Mouse (Mus musculus): ENCODE data around the gene Aifm3. TPM values are rescaled to one million over a fixed set of nuclear protein-coding genes. Genes with fewer than 3 reads are reported as not detected.
"Not testable (repeated sequence)": the region's sequence is repeated elsewhere in the genome, so short reads cannot be mapped to it uniquely, and the experiment has no call there.

Gene Aifm3
- polyA plus RNA-seq, 1 experiment from 2014 or later, result 0.55 TPM

GRCm38 (mm10) chr16:17554702-17555101 lies 65.3 kb downstream of the Aifm3 start:
- Histone ChIP-seq H3K4me2 (peak overlapping the region; percentile 53; the same call in 1 of the 2 replicates), H3K4me1 (replicated peaks) (peaks cover 35% of the 10 kb centered on the region), H3K4me3 (replicated peaks) (0 out of 2 replicates have a peak overlapping the region, but pooled peaks have one; percentile 18), H3K27ac (peak overlapping the region; percentile 87), H3K27me3 (peaks cover 15% of the 10 kb centered on the region; the same call in 1 of the 2 replicates)
- not testable (repeated sequence) for H3K9ac ChIP-seq (replicated peaks); H3K9me3 ChIP-seq; ATAC-seq (ENCODE audit: insufficient number of reproducible peaks, insufficient read depth, low FRiP score, low TSS enrichment, low read depth); H3K36me3 ChIP-seq
- 29% methylated on average over 4 of the region's 4 CpGs for WGBS

GRCm38 (mm10) chr16:17556180-17556579 lies 66.8 kb downstream of the Aifm3 start:
- Histone ChIP-seq H3K27ac (no peak overlapping the region), H3K9me3 (no peaks in the 10 kb centered on the region), H3K4me1 (replicated peaks) (peaks cover 41% of the 10 kb centered on the region), H3K27me3 (peaks cover 29% of the 10 kb centered on the region), H3K9ac (replicated peaks) (no peak overlapping the region), H3K4me2 (no peak overlapping the region), H3K36me3 (no peaks in the 10 kb centered on the region), H3K4me3 (replicated peaks) (no peak overlapping the region)
- no peak for ATAC-seq (ENCODE audit: insufficient number of reproducible peaks, insufficient read depth, low FRiP score, low TSS enrichment, low read depth)
- WGBS, result 78% methylated on average over 4 of the region's 4 CpGs

- Histone ChIP-seq H3K36me3 (no peaks in the 10 kb centered on the region), H3K27me3 (peaks cover 35% of the 10 kb centered on the region), H3K27ac (no peak overlapping the region), H3K4me3 (replicated peaks) (no peak overlapping the region), H3K4me1 (replicated peaks) (peaks cover 49% of the 10 kb centered on the region), H3K4me2 (no peak overlapping the region), H3K9me3 (no peaks in the 10 kb centered on the region), H3K9ac (replicated peaks) (no peak overlapping the region)
- no peak for ATAC-seq (ENCODE audit: insufficient number of reproducible peaks, insufficient read depth, low FRiP score, low TSS enrichment, low read depth)
- WGBS, result 48% methylated on average over 4 of the region's 4 CpGs
Observed at GRCm38 (mm10) chr16:17556907-17557306, 67.5 kb downstream of the Aifm3 start.

Other genes with a start within 250 kb of the Aifm3 start
- 13.8 and 16.5 TPM in 2 replicates for gene Tmem191c, start 213.5 kb upstream of the Aifm3 start, polyA plus RNA-seq (2016; fragmentation: Nextera tagmentation; extraction: Ambion mirVana)
- gene Serpind1, start 158.2 kb upstream of the Aifm3 start, polyA plus RNA-seq (2016; fragmentation: Nextera tagmentation; extraction: Ambion mirVana), result 0.29 and 0.54 TPM in 2 replicates
- gene Snap29, start 83.6 kb upstream of the Aifm3 start, polyA plus RNA-seq (2016; fragmentation: Nextera tagmentation; extraction: Ambion mirVana), result 13.0 and 14.0 TPM in 2 replicates
- gene Pi4ka, start 83.3 kb upstream of the Aifm3 start, polyA plus RNA-seq (2016; fragmentation: Nextera tagmentation; extraction: Ambion mirVana), result 44.8 and 50.2 TPM in 2 replicates
- 88.9 and 92.2 TPM in 2 replicates for gene Crkl, start 37.6 kb upstream of the Aifm3 start, polyA plus RNA-seq (2016; fragmentation: Nextera tagmentation; extraction: Ambion mirVana)
- 104 and 111 TPM in 2 replicates for gene Lztr1, start 19.1 kb downstream of the Aifm3 start, polyA plus RNA-seq (2016; fragmentation: Nextera tagmentation; extraction: Ambion mirVana)
- gene Thap7, start 41.5 kb downstream of the Aifm3 start, polyA plus RNA-seq (2016; fragmentation: Nextera tagmentation; extraction: Ambion mirVana), result 72.0 and 75.6 TPM in 2 replicates
- not detected in 2 replicates for gene Lrrc74b, start 71.6 kb downstream of the Aifm3 start, polyA plus RNA-seq (2016; fragmentation: Nextera tagmentation; extraction: Ambion mirVana)
- gene P2rx6, start 72.3 kb downstream of the Aifm3 start, polyA plus RNA-seq (2016; fragmentation: Nextera tagmentation; extraction: Ambion mirVana), result 0.26 and 0.33 TPM in 2 replicates
- gene Slc7a4, start 93.6 kb downstream of the Aifm3 start, polyA plus RNA-seq (2016; fragmentation: Nextera tagmentation; extraction: Ambion mirVana), result 2.7 and 2.9 TPM in 2 replicates
- gene Smpd4, start 129.7 kb downstream of the Aifm3 start, polyA plus RNA-seq (2016; fragmentation: Nextera tagmentation; extraction: Ambion mirVana), result 50.6 and 52.1 TPM in 2 replicates
- gene Ccdc74a, start 156.9 kb downstream of the Aifm3 start, polyA plus RNA-seq (2016; fragmentation: Nextera tagmentation; extraction: Ambion mirVana), result 8.2 and 11.9 TPM in 2 replicates
- gene Med15, start 243.3 kb downstream of the Aifm3 start, polyA plus RNA-seq (2016; fragmentation: Nextera tagmentation; extraction: Ambion mirVana), result 43.2 and 44.2 TPM in 2 replicates

Data from limb, embryonic 12.5 days (tissue).